Mouse (Mus musculus) testis, adult 2 months (tissue): ENCODE measurements around the gene 4930558K02Rik.

Source experiments
- CTCF ChIP-seq: fragments of 200-500 bp; IDR thresholded peaks from 2 replicates; pipeline ENCODE4 v1.5.1; 2012; ENCODE audit warnings: low read depth, mild to moderate bottlenecking, inconsistent platforms, low read length, moderate library complexity; ENCODE audit not compliant: control insufficient read depth, insufficient read depth, insufficient replicate concordance
- POLR2A ChIP-seq: fragments of 200-500 bp; IDR thresholded peaks from 2 replicates; pipeline ENCODE4 v1.6.1; 2012; ENCODE audit warnings: low read depth, mild to moderate bottlenecking, inconsistent platforms, low read length, moderate library complexity; ENCODE audit not compliant: control insufficient read depth

GRCm38 (mm10) chr1:162011523-162012245, 32.2 kb upstream of the 4930558K02Rik start:
- TF ChIP-seq CTCF = no peak
- no peak for TF ChIP-seq POLR2A
